Mouse (Mus musculus) liver, embryonic 16.5 days (tissue): Measurements from ENCODE around the gene Diras2. TPM values are rescaled to one million over a fixed set of nuclear protein-coding genes. Genes with fewer than 3 reads are reported as not detected.

Source experiments
- ATAC-seq: fragments of 200-750 bp; cut with Nextera tagmentation; 2 replicates; pipeline ENCODE4 v1.8.0; 2017; ENCODE audit warnings: low read depth, mild to moderate bottlenecking, moderate number of reproducible peaks, moderate library complexity
- H3K27ac ChIP-seq: fragments of 300-500 bp; sonication (generic); 2 replicates; pipeline ENCODE4 v1.5.1; 2014; ENCODE audit warnings: mild to moderate bottlenecking, low read length
- H3K27me3 ChIP-seq: fragments of 300-500 bp; sonication (generic); 2 replicates; pipeline ENCODE4 v1.6.1; 2014; ENCODE audit warnings: low read depth, low read length, mixed read lengths; ENCODE audit not compliant: control insufficient read depth, insufficient read depth
- H3K36me3 ChIP-seq: fragments of 300-500 bp; sonication (generic); 2 replicates; pipeline ENCODE4 v1.6.1; 2014; ENCODE audit warnings: mild to moderate bottlenecking; ENCODE audit not compliant: control insufficient read depth, insufficient read depth
- H3K4me1 ChIP-seq: fragments of 300-500 bp; sonication (generic); 2 replicates; pipeline ENCODE4 v1.6.1; 2014; ENCODE audit warnings: low read depth, low read length, mixed read lengths; ENCODE audit not compliant: control insufficient read depth
- H3K4me2 ChIP-seq: fragments of 300-500 bp; sonication (generic); 2 replicates; pipeline ENCODE4 v1.6.1; 2014; ENCODE audit warnings: low read depth, low read length, mixed read lengths
- H3K4me3 ChIP-seq: fragments of 300-500 bp; sonication (generic); 2 replicates; pipeline ENCODE4 v1.5.1; 2014; ENCODE audit warnings: low read depth, mild to moderate bottlenecking, low read length
- H3K9ac ChIP-seq: fragments of 300-500 bp; sonication (generic); 2 replicates; pipeline ENCODE4 v1.6.1; 2014; ENCODE audit warnings: low read depth, low read length
- H3K9me3 ChIP-seq: fragments of 300-500 bp; sonication (generic); replicated peaks from 2 replicates; pipeline ENCODE4 v1.6.1; 2016; ENCODE audit warnings: low read length; ENCODE audit not compliant: control insufficient read depth
- WGBS: fragments of 180-500 bp; shearing (Covaris S2); extraction: QIAGEN DNeasy Blood & Tissue Kit; methylation state at CpG from one replicate; pipeline ENCODE4 v1.1.7; 2014; ENCODE audit not compliant: insufficient replicate concordance; 5-methylcytosine and 5-hydroxymethylcytosine counted together
- polyA plus RNA-seq: library from polyadenylated mRNA; unstranded; fragments of >200 nt; fragmentation: Nextera tagmentation; extraction: Ambion mirVana; gene quantifications from 2 replicates; pipeline ENCODE4 v1.2.1, GENCODE M21; 2015

Gene Diras2
- polyA plus RNA-seq, 1 experiment from 2014 or later: 0.11 TPM

DNA sequence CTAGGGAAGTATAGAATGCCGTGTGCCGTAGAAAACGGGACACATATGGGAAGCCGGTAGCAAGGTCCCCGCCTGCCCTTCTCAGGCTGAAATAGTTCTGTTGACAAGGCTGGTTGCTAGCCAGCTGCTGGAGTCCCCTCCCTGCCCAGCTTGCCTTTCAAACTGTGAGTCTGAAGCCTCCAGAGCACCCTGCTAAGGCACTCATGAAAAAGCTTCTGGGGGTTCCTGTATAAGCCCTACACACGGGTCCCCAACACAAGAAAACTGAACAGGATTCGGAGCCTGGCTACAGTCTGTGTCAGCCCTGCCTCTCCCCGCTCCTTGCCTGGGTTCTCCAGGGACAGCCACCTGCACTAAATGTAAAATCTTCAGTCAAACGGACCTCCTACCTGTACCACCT is 2.3 kb downstream of the Diras2 start:
- no peaks in the 10 kb centered on the region for H3K9me3 ChIP-seq
- 62% methylated on average over 9 of the region's 9 CpGs for WGBS
- H3K4me2 ChIP-seq: no peak overlapping the region
- no peaks in the 10 kb centered on the region for H3K4me1 ChIP-seq
- no peaks in the 10 kb centered on the region for H3K36me3 ChIP-seq
- no peak overlapping the region for H3K27ac ChIP-seq
- H3K27me3 ChIP-seq: peaks cover 8% of the 10 kb centered on the region
- no peak for ATAC-seq
- no peak overlapping the region for H3K9ac ChIP-seq
- no peak overlapping the region for H3K4me3 ChIP-seq

DNA sequence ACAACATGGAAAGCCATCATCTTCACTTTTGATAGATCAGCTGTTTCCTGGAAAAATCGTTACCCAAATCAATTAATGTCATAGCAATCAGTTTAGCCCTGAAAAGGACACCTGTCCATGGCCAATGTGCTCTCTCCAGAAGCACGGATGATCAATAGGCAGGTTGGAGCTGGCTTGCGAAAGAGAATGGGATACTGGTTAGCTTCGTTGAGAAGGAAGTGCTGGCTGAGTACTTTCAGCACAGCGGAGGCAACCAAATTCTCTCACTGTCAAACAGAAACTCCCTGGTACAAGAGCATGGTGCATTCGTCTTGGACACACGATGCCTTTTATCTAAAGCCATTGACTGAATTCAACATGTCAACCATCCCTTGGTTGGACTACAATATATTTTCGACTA is 2.8 kb downstream of the Diras2 start:
- Histone ChIP-seq H3K4me3 (no peak overlapping the region), H3K4me2 (no peak overlapping the region), H3K27me3 (peaks cover 8% of the 10 kb centered on the region), H3K9me3 (no peaks in the 10 kb centered on the region), H3K36me3 (no peaks in the 10 kb centered on the region), H3K27ac (no peak overlapping the region), H3K9ac (no peak overlapping the region), H3K4me1 (no peaks in the 10 kb centered on the region)
- WGBS: 58% methylated on average over 8 of the region's 8 CpGs
- no peak for ATAC-seq

GRCm38 (mm10) chr13:52526249-52527035 is 4.6 kb downstream of the Diras2 start:
- no peak for ATAC-seq
- Histone ChIP-seq H3K9me3 (no peaks in the 10 kb centered on the region), H3K4me3 (no peak overlapping the region), H3K4me2 (no peak overlapping the region), H3K4me1 (no peaks in the 10 kb centered on the region), H3K27me3 (peaks cover 8% of the 10 kb centered on the region), H3K9ac (no peak overlapping the region), H3K27ac (no peak overlapping the region), H3K36me3 (no peaks in the 10 kb centered on the region)
- 54% methylated on average over 6 of the region's 6 CpGs for WGBS

- Histone ChIP-seq H3K9ac (no peak overlapping the region), H3K27me3 (no peaks in the 10 kb centered on the region; the same call in 1 of the 2 replicates), H3K27ac (no peak overlapping the region), H3K9me3 (no peaks in the 10 kb centered on the region), H3K4me2 (no peak overlapping the region), H3K4me1 (no peaks in the 10 kb centered on the region), H3K36me3 (no peaks in the 10 kb centered on the region), H3K4me3 (no peak overlapping the region)
- WGBS: 72% methylated on average over 11 of the region's 11 CpGs
- no peak for ATAC-seq
These were observed 6.8 kb downstream of the Diras2 start for GRCm38 (mm10) chr13:52524313-52524712.

- ATAC-seq: no peak
- Histone ChIP-seq H3K9ac (no peak overlapping the region), H3K4me2 (no peak overlapping the region), H3K4me1 (no peaks in the 10 kb centered on the region), H3K27ac (no peak overlapping the region), H3K27me3 (no peaks in the 10 kb centered on the region), H3K9me3 (no peaks in the 10 kb centered on the region), H3K4me3 (no peak overlapping the region), H3K36me3 (no peaks in the 10 kb centered on the region)
- WGBS: 64% methylated on average over 6 of the region's 6 CpGs
These were observed 9.9 kb downstream of the Diras2 start for GRCm38 (mm10) chr13:52521176-52521575.

- Histone ChIP-seq H3K27ac (no peak overlapping the region), H3K4me2 (no peak overlapping the region), H3K4me1 (no peaks in the 10 kb centered on the region), H3K9ac (no peak overlapping the region), H3K4me3 (no peak overlapping the region), H3K9me3 (no peaks in the 10 kb centered on the region), H3K27me3 (no peaks in the 10 kb centered on the region), H3K36me3 (no peaks in the 10 kb centered on the region)
- ATAC-seq: no peak
- WGBS: 55% methylated on average over 5 of the region's 5 CpGs
These were observed 11.7 kb downstream of the Diras2 start for GRCm38 (mm10) chr13:52519425-52519824.

DNA sequence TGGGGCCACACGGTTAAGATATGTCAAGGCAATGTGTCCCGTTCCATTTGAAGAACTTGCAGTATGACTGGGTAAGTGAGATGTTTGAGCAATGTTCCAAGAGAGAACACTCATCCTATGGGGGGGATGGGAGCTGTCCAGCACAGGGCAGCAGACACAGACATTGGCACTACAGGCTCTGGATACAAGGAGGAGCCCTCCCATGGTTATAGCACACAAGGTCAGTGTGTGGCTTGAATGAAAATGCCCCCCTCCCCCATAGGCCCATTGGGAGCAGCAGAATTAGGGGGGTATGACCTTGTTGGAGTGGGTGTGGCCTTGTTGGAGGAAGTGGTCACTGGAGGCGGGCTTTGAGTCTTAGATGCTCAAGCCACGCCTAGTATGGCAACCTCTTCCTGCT is 12.7 kb downstream of the Diras2 start:
- Histone ChIP-seq H3K4me1 (no peaks in the 10 kb centered on the region), H3K36me3 (no peaks in the 10 kb centered on the region), H3K4me3 (no peak overlapping the region), H3K27me3 (no peaks in the 10 kb centered on the region), H3K9ac (no peak overlapping the region), H3K27ac (no peak overlapping the region), H3K4me2 (no peak overlapping the region), H3K9me3 (no peaks in the 10 kb centered on the region)
- 60% methylated on average over 4 of the region's 4 CpGs for WGBS
- ATAC-seq: no peak

DNA sequence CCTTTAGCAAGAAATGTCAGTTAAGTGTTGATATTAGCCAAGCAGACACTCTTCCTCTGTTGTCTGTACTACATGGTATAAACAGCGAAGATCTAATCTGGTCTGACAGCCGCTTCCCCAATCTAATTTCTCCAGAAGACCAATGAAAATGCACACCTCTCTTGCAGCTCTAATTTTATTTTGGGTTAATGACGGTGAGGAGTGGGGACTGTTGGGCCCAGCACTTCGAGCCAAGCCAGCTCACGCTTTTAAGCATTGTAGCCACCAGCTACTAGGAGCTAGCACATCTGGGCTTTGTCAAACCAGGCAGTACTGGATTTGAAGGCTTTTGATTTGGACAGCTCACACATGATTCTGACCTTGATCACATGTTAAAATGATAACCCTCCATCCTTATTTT is 14.1 kb downstream of the Diras2 start:
- Histone ChIP-seq H3K9me3 (no peaks in the 10 kb centered on the region), H3K27ac (no peak overlapping the region), H3K4me2 (no peak overlapping the region), H3K4me3 (no peak overlapping the region), H3K36me3 (no peaks in the 10 kb centered on the region), H3K9ac (no peak overlapping the region), H3K27me3 (no peaks in the 10 kb centered on the region), H3K4me1 (no peaks in the 10 kb centered on the region)
- 53% methylated on average over 5 of the region's 5 CpGs for WGBS
- ATAC-seq: no peak

GRCm38 (mm10) chr13:52516561-52516960 is 14.5 kb downstream of the Diras2 start:
- Histone ChIP-seq H3K4me2 (no peak overlapping the region), H3K4me1 (no peaks in the 10 kb centered on the region), H3K9ac (no peak overlapping the region), H3K27ac (no peak overlapping the region), H3K27me3 (no peaks in the 10 kb centered on the region), H3K36me3 (no peaks in the 10 kb centered on the region), H3K4me3 (no peak overlapping the region), H3K9me3 (no peaks in the 10 kb centered on the region)
- no peak for ATAC-seq
- WGBS: 70% methylated on average over 4 of the region's 4 CpGs
